Mouse (Mus musculus) spleen, adult 2 months (tissue): ENCODE results near the gene 1110008L16Rik.

ENCODE experiments used
- CTCF ChIP-seq: fragments of 200-500 bp; IDR thresholded peaks from 2 replicates; pipeline ENCODE4 v1.5.1; 2011; ENCODE audit warnings: mild to moderate bottlenecking, inconsistent platforms; ENCODE audit not compliant: insufficient read depth, insufficient read length, insufficient replicate concordance; ENCODE audit errors: extremely low read depth
- POLR2A ChIP-seq: fragments of 200-500 bp; IDR thresholded peaks from 2 replicates; pipeline ENCODE4 v1.6.1; 2011; ENCODE audit warnings: low read depth, low read length, inconsistent platforms

DNA sequence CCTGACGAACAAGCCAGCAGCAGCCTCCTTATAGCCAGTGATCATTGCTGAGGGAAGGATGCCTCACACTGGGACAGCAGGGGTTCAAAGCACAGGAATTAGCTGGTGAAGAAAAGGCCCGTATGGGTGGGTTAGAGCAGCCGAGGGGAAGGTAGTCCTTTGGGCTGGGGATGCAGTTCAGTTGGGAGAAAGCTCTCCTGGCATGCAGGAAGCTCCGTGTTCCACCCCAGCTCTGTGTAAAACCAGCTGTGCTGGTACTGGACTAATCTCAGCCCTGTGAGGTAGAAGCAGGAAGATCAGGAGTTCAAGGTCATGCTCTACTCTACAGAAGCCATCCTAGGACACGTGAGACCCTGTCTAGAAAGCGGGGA lies 78.2 kb downstream of the 1110008L16Rik start:
- TF ChIP-seq CTCF (no peak), POLR2A (no peak)
